Mouse (Mus musculus) R1 (cell line): ENCODE results near the gene Abce1.
"Not testable (repeated sequence)": the region's sequence is repeated elsewhere in the genome, so short reads cannot be mapped to it uniquely, and the experiment has no call there.

Source experiments
- DNase-seq: peaks from one replicate; pipeline ENCODE4 v3.0.0-alpha.2; 2018; ENCODE audit warnings: low read depth, low spot score

The Abce1 gene

DNA sequence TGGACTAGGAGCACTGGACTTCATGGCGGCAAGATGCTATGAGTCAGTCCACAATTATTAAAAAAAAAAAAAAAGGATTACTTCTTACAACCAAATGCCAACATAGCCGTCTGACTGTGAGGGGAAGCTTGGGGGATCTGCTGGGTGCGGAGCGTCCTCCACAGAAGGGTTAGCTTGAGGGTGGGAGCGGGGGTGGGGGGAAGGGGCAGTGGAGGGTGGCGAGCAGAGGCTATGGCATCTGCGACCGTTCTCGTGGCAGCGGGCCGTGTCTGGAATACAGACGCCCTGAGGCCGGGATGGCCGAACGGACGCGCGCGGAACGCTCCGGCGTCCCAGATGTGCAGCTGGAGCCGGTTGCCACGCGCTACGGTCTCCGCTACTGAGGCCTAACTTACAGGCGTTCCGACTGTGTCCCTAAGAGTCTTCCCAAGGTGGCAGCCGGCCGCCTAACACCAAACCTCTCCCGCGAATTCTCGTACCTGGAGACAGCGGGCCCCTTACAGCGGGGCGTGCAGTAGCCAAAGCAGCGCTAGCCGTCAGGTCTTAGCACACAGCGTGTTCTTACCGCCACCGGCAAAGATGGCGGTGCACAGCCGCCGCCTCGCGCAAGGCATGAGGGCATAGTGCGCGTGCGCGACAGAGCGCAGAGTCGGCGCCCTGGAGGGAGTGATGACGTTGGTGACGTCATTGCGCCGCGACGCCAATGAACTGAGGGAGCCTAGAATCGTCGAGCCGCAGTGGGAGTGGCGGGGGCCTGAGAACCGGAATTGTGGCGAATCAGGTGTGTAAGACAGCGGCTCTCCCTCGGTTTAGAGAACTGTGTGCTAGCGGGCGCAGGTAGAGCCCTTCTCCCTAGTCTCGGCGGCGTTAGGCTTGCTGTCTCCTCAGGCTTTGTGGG, at the start of gene Abce1, which contains the start of gene Anapc10:
Abce1 (minus strand) TSS at position 677 of the 898 bp plus-strand sequence.
Anapc10 (plus strand) TSS at position 757 of the 898 bp plus-strand sequence.
- DNase-seq: peak; percentile 99

DNA sequence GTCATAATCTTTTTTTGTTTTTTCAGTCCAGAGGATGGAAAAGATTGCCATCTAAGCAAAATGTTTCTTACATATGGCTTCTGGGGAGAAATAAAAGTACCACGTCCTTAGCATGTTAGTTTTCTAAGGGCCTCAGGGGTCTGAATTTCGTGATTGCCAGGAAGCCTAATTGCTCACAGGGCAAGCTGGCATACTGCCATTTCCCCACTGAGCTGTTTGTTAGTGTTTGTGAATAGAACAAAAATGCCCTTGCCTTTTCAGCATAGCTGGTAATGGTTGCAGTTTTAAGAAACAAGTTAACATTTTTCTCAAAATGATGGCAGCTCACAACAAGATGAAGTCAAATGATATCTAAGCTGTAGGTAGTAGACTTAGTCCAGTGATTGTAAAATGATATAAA, 38.8 kb upstream of the Abce1 start:
- no peak for DNase-seq

DNA sequence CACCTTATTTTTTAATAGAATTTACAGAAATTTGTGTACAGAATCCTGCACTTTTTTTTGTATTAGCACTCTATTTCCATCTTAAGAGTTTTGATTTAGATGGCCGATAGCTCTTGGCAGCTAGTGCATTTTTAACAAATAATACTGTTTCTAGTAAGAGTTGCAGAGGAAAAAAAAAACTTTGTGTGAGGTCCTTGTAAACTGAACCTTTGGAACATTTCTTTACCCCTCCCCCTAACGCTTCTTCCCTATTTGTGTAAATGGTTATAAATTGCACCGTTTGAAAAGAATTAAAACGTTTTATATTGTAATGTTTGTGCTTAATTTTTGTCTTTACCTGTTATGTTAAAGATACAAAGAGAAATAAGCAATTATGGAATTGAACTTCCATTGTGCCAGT, 37.1 kb upstream of the Abce1 start:
- DNase-seq: no peak

DNA sequence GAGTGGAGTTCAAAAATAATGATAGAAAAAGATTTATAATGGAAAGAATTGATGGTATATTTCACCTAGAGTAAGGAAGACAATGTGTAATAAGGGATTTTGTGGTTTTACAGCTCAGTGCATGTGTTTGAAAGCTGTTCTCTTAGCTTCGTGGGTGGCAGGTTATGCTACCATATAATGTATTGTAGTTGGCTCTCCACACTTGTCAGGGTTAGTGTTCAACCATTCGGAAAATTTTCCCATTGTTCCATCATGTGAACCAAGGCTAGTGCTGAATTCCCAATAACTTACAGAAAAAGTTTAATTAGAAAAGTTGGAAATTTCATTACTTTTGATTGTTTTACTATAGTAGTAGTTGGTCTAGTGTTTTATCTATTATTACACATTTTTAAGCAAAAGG, 36.6 kb upstream of the Abce1 start:
- no peak for DNase-seq

DNA sequence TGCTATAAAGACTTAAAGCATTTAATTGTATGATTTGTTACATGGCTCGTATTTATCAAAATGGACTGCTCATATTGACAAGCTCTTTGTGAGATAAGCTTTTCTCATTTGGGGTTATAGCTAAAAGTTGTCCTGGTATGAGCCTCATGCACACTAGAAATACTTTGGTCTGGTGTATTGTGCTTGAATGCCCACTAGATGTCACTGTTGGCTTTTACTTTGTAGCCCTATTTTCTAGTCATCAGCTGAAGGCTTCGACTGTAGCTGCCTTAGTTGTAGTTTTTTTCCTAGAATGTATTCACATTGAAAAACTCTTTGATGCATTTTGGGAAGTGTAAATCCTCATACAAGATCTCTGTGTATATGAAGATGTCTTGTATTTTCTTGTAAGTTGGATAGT, 22.8 kb upstream of the Abce1 start:
- DNase-seq: peak; percentile 72

DNA sequence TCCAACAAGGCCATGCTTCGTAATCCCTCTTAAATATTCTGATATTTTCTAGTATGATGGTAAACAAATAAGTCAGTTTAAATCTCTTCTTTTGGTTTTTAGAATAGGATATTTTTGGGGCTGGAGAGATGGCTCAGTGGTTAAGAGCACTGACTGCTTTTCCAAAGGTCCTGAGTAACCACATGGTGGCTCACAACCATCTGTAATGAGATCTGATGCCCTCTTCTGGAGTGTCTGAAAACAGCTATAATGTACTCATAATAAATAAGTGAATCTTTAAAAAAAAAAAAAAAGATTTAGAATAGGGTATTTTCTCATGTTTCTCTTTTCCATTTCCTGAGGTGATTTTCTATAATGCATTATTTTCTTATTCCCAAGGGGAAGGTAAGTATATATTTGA, 16.4 kb upstream of the Abce1 start:
- DNase-seq: no peak

DNA sequence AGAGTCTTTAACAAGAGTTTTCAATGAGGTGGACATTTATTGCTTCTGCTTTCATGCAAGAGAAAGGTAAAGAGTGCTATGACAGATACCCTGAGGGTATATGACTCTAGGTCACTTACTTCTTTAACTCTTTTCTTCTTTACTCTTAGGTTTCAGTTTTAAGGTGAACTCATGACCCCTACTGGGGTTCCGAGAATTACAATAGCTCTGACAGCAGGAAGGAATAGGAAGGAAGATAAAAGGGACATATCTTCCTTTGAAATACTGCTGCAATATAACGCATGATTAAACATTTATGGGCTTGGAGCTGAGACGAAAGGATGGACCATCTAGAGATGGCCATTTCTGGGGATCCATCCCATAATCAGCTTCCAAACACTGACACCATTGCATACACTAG, 13.0 kb upstream of the Abce1 start:
- DNase-seq: peak; percentile 13

DNA sequence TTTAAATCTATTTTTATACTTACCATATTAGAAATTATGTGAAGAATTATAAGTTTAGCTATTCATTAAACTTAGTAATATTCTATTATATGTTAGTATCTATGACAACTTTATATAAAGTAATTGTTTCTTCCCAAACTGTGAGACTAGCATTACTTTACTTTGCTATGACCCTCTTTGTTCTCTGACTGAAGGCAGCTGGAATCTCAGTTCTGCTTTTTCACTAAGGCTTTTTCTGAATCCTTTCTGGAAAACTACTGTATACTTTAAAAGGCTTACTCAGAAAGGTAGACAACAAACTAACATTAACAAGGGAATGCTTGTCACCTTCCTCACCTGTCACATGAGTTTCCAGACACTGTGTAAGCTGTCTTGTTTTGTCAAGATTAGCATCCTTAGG, 11.8 kb upstream of the Abce1 start:
- DNase-seq: no peak

DNA sequence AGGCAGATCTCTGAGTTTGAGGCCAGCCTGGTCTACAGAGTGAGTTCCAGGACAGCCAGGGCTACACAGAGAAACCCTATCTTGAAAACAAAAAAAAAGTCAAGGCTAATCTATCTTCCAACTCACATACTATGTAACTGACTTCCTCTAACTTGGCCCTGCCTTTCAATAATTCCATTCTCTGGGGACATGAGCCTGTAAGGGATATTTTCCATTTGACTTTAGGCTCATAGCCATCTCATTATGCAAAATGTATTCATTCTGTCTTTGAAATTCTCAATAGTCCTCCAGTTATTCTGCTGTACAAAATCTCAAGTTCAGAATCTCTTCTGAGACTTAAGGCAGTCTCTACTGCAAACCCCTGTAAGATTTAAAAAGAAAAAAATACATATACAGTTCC, 10.0 kb upstream of the Abce1 start:
- DNase-seq: no peak

DNA sequence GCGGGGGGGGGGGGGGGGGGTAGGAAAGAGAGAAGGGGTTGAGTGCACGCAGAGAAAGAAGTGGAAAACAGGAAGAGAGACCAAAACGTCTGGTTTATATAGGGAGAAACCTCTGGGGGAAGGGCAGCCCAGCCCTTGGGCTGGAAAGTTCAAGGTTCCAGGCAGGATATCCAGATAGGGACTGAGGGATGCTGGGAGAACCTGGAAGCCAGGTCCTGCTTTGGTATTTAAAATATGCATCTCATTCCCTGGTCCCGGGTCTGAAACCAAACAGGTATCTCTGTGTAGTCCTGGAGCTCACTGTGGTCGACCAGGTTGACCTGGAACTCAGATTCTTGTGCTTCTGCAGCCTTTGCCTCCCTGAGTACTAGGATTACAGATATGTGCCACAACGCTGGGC, 1.1 kb upstream of the Abce1 start:
- DNase-seq: peak; percentile 73

DNA sequence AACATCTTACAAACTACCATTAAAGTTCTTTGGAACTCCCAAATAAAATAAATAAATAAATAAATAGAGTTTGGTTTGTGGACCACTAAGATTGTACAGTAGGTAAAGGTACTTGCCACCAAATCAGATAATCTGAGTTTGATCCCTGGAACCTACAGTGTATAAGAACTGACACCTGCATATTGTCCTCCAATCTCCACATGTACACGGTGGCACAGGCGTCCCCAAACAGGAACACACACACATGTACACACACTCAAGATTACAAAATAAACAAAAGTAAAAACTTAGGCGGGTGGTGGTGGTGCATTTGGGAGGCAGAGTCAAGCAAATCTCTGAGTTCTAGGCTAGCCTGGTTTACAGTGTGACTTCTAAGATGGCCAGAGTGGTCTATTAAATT, 4.9 kb downstream of the Abce1 start:
- no peak for DNase-seq

DNA sequence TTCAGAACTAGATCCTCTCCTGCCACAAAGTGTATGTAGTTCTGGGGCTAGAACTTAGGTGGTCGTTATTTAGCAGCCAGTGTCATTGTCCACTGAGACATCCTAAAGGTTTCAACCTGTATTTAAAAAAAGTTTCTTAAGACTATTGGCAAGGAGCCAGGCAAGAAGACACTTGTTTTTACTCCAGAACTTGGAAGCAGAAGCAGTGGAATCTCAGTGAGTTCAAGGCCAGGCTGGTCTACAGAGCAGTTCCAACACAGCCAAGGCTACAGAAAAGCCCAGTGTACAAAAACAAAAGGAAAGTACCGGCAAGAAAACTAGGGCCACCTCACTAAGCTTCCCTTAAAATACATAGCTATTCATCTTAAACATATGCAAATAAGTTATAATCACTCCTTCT, 19.0 kb downstream of the Abce1 start:
- no peak for DNase-seq

DNA sequence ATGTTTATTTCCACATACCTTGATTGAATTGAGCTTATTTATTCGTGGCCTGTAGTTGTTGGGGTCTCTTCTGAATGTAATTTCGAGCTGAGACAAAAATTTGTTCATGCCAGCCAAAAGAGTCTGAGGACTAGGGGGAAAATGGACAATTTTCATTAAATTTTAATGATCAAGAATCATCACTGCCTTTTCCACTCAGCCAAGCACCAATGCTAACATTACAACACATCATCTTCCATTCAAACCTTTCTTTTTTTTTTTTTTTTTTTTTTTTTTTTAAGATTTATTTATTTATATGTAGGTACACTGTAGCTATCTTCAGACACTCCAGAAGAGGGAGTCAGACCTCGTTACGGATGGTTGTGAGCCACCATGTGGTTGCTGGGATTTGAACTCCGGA, 25.6 kb downstream of the Abce1 start:
- not testable (repeated sequence) for DNase-seq

DNA sequence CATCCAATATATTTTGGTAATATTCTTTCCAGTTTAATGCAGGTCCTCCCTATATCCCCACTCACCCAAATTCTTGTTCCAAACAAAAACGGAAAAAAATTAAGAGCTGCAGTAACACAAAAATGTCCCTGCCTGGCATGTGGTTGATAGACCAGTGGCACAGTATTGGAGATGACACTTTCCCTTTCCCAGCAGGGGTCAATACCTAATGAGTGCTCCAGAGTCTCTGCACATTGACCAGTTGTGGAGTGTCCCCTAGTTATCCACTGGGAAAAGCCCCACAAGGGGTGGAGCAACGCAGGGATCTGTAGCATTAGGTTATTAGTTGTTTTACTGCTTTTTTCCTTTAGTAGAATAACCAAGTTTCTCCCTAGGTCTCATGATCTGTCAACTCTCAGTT, 30.6 kb downstream of the Abce1 start:
- DNase-seq: no peak

DNA sequence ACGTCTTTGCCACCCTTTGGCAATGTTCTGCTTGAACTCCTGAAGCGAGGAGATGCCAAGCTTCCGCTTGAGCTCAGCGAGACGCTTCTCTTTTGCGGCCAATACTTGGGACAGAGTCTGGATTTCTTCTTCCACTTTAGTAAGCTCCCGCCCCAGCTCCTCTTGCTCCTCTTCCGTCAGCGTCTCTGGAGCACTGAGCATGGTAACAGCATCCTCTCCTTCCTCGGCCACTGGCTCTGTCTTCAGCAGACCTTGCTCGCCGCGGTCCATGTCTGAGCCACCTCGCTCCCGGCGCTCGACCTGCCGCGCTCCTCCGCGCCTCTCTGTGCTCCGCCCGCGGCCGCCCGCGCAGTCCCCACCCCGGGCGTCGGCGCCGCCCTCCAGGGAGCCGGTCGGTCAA, 31.0 kb downstream of the Abce1 start:
- DNase-seq: peak; percentile 43

DNA sequence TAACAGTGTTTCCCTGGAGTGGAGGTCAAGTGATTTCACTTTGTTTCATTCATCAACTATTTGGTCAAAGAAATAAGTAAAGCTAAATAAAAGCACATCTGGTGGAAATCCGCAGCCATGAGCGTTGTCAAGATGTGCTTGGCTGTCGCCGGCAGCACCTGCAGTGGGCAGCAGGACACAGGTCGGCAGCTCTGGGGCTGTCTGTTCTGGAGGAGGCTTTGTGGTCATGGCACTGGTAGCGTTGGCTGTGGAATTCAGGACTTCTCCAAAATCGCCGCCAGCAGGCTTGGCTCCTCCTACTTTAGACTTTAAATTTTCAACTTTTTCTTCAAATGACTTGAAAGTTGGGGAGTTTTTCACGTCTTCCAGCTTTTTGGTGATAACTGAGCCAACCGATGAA, 31.5 kb downstream of the Abce1 start:
- DNase-seq: peak; percentile 34

DNA sequence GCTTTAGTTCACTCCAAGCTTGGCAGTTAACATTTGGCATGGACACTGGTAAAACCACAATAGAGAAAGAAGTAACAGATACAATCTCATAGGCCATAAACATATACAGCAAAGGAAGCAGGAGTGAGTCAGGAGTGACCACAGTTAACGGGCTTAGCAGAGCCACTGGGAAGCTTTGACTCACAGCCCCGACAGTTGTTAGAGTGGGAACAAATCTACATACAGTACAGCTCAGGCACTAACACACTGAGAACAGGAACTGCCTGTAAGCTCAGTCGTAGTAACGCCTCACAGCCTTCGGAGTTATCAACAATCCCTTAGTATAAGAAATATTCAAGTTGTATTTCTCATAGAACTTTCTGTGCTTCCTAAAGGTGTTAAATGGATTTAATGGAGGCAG, 32.5 kb downstream of the Abce1 start:
- no peak for DNase-seq

DNA sequence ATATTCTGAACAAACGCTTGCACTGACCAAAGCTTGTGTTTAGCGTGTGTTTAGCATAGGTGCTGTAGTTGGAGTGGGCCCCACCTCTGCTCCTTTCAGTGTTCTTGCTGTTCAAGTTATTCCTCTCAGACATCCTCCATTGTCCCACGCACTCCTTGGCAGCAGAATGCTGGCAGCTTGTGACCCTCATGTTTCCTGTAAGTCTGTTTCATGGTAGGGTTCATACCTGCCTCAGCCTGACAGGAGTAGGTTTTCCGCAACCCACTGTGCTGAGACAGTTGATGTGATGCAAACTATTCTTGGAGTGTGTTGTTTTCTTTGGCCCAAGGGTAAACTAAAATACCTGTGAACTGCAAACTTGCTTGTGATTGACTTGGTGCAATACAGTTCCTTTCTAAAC, 35.1 kb downstream of the Abce1 start:
- no peak for DNase-seq

DNA sequence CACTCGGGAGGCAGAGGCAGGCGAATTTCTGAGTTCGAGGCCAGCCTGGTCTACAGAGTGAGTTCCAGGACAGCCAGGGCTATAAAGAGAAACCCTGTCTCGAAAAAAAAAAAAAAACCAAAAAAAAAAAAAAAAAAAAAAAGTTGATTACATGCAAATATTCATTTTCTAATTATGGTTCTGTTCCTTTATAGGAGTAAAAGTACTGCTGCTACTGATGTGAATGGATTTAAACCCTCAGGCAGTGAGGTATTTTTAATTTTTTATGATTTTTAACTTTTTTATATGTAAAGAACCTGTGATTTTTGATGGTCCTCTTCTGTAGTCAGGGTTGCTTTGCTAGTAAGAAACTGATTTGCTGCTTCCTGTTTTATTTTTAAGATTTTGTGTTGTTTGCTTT, 52.8 kb downstream of the Abce1 start:
- not testable (repeated sequence) for DNase-seq

DNA sequence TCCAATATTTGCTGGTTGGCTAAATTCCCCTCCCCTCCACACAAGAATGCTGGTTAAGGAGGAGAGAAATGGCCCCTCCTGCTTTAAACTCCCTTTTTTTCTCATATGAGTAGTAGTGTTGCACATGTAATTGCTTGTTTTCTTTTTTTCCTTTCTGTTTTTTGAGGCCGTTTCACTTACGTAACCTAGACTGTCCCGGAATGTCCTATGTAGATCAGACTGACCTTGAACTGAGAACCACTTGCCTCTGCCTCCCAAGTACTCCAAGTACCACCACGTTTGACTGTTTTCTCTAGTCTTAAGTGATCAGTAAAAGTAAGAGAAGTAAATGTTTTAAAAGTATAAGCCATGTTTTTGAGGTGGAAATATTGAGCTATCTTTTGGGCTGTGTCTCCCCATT, 57.8 kb downstream of the Abce1 start:
- DNase-seq: peak; percentile 48

DNA sequence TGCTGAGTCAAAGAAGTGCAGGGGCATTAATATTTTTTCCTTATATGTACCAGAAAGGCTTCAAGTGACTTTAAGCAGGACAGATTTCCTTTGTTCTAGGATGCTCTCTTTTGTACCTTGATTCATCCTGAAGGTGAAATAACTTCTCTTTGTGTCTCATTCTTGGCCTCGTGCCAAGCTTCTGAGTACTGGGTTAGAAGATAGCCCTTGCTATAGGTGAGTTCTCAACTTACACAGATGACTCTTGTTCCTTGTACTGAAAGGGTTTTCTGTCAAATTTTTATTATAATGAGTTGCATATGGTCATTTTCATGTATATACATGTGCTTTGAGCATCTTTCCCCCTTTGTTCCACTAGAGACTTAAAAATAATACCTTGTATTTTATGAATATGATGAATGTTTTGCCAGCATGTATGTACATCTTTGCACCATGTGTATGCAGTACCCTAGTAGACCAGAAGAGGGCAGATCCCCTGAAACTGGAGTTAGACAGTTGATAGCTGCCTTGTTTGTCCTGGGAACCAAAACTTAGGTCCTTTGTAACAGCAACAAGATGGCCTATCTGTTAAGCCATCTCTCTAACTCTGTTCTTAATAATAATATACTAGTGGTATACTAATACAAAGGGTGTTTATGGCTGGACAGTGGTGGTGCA, 61.3 kb downstream of the Abce1 start:
- peak; percentile 79 for DNase-seq

DNA sequence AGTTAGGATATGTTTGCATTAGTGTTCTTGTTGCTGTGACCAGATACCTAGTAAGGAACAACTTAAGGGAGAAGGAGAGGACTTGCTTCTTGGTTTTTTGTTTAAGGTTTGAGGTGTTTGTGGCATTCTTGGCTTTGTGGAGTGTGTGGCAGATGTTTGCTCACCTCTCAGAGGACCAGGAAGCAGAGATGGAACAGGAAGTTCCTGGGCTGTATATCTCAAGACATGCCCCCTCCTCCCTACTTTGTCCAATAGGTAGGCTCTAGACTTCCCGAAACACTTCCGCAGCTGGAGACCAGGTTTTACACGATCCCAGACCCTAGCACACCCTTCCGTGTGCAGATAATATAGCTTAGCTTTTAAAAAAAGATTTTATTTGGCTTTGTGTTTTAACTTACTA, 62.0 kb downstream of the Abce1 start:
- DNase-seq: peak; percentile 22

DNA sequence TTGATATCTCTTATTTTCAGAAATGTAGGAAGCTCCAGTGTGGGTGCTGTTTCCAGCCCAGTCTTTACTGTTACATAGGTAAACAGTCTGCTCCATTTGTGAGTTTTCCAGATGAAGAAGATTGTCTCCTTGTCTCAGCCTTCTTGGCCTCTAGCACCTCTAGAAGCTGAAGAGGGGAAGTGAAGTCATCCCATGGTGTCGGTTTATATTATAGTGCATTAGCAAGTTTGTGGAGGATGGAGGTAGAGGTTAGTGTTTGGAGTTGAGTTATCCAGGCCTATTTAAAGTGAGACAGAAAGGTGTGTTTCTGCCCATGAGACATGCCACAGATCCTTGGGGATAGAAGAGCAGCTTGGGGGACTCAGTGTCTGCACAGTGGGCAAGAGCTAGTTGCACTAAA, 70.4 kb downstream of the Abce1 start:
- DNase-seq: no peak
